Mouse (Mus musculus) heart, adult 2 months (tissue): Measurements from ENCODE around the gene Fbxl13.

ENCODE experiments used
- CTCF ChIP-seq: fragments of 200-600 bp; IDR thresholded peaks from 2 replicates; pipeline ENCODE4 v1.8.1; 2022; ENCODE audit warnings: antibody characterized with exemption, mild to moderate bottlenecking, moderate library complexity
- EP300 ChIP-seq: fragments of 200-500 bp; IDR thresholded peaks from 2 replicates; pipeline ENCODE4 v1.6.1; 2011; ENCODE audit warnings: low read depth, low read length, control low read depth; ENCODE audit not compliant: insufficient read depth
- POLR2A ChIP-seq: fragments of 200-500 bp; IDR thresholded peaks from 2 replicates; pipeline ENCODE4 v1.6.1; 2011; ENCODE audit warnings: mild to moderate bottlenecking, low read depth, low read length, control low read depth; ENCODE audit not compliant: insufficient read depth

GRCm38 (mm10) chr5:21565392-21566065 lies 79.9 kb downstream of the Fbxl13 start:
- TF ChIP-seq CTCF: no peak
- no peak for TF ChIP-seq POLR2A
- TF ChIP-seq EP300: no peak
